Mouse (Mus musculus) C2C12 (cell line): ENCODE results near the gene Csgalnact2.

ENCODE experiments used
- CTCF ChIP-seq: IDR thresholded peaks from one replicate; pipeline ENCODE4 v1.5.1; 2011; ENCODE audit not compliant: control insufficient read depth, insufficient read depth, insufficient read length
- MYOD1 ChIP-seq: IDR thresholded peaks from one replicate; pipeline ENCODE4 v1.6.1; 2011; ENCODE audit warnings: low read depth; ENCODE audit not compliant: control insufficient read depth, insufficient read length

- TF ChIP-seq CTCF (no peak), MYOD1 (no peak)
These were observed 75.7 kb downstream of the Csgalnact2 start for GRCm38 (mm10) chr6:118063266-118063665.
